Mouse (Mus musculus): ENCODE results near the gene Pdgfc.

DNA sequence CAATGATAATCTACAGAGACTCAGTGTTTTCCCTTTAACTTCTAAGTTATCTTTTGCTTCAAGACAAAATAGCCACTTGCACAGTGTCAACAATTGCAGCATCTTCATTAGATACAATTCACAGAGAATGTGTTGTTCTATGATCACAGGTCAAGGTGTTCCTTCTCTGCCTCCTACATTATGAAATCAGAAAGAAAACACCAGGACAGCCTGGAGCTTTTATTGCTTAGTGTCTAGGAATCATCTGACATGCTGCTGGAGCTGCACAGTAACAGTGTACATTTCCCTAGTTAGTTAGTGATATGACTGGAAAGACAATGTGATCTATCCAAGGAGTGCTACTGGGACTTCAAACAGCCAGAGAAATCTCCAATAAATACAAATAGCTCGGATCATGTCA is 118.2 kb downstream of the Pdgfc start:
- TF ChIP-seq CTCF (IDR thresholded peaks at IDR 0.05; ENCODE audit: low read depth, low read length): no peak
- TF ChIP-seq POLR2A (IDR thresholded peaks at IDR 0.05; ENCODE audit: borderline replicate concordance, low read depth, low read length): no peak
